Mouse (Mus musculus) midbrain, embryonic 11.5 days (tissue): ENCODE measurements around the gene Atp5g2. TPM values are rescaled to one million over a fixed set of nuclear protein-coding genes. Genes with fewer than 3 reads are reported as not detected.

Source experiments
- ATAC-seq: fragments of 200-750 bp; cut with Nextera tagmentation; 2 replicates; pipeline ENCODE4 v1.8.0; 2017; ENCODE audit warnings: moderate TSS enrichment, moderate library complexity; ENCODE audit not compliant: low FRiP score
- DNase-seq: peaks from one replicate; pipeline ENCODE4 v3.0.0; 2015; ENCODE audit warnings: low spot score; ENCODE audit errors: missing footprints
- H3K27ac ChIP-seq: fragments of 300-500 bp; sonication (generic); 2 replicates; pipeline ENCODE4 v1.5.1; 2014; ENCODE audit warnings: low read depth, low read length
- H3K27me3 ChIP-seq: fragments of 300-500 bp; sonication (generic); 2 replicates; pipeline ENCODE4 v1.6.1; 2014; ENCODE audit warnings: mild to moderate bottlenecking, low read length, moderate library complexity, mixed read lengths; ENCODE audit not compliant: control insufficient read depth, insufficient read depth
- H3K36me3 ChIP-seq: fragments of 300-500 bp; sonication (generic); 2 replicates; pipeline ENCODE4 v1.6.1; 2014; ENCODE audit warnings: mild to moderate bottlenecking, low read length, moderate library complexity, mixed read lengths; ENCODE audit not compliant: control insufficient read depth, insufficient read depth
- H3K4me1 ChIP-seq: fragments of 300-500 bp; sonication (generic); 2 replicates; pipeline ENCODE4 v1.6.1; 2014; ENCODE audit warnings: low read length; ENCODE audit not compliant: control insufficient read depth, insufficient read depth
- H3K4me2 ChIP-seq: fragments of 300-500 bp; sonication (generic); 2 replicates; pipeline ENCODE4 v1.6.1; 2014; ENCODE audit warnings: mild to moderate bottlenecking, moderate library complexity
- H3K4me3 ChIP-seq: fragments of 300-500 bp; sonication (generic); 2 replicates; pipeline ENCODE4 v1.5.1; 2014; ENCODE audit warnings: low read depth, low read length
- H3K9ac ChIP-seq: fragments of 300-500 bp; sonication (generic); 2 replicates; pipeline ENCODE4 v1.6.1; 2014; ENCODE audit warnings: low read length
- H3K9me3 ChIP-seq: fragments of 300-500 bp; sonication (generic); 2 replicates; pipeline ENCODE4 v1.6.1; 2016; ENCODE audit warnings: low read length; ENCODE audit not compliant: control insufficient read depth
- WGBS: fragments of 180-500 bp; shearing (Covaris S2); extraction: QIAGEN DNeasy Blood & Tissue Kit; methylation state at CpG from one replicate; pipeline ENCODE4 v1.1.7; 2014; 5-methylcytosine and 5-hydroxymethylcytosine counted together
- polyA plus RNA-seq: library from polyadenylated mRNA; unstranded; fragments of >200 nt; fragmentation: Nextera tagmentation; extraction: Ambion mirVana; gene quantifications from 2 replicates; pipeline ENCODE4 v1.2.1, GENCODE M21; 2014

Atp5g2 gene
- polyA plus RNA-seq, 1 experiment from 2014 or later = 67.4 TPM

- H3K4me3 ChIP-seq = no peak overlapping the region
- H3K36me3 ChIP-seq = no peaks in the 10 kb centered on the region
- H3K27ac ChIP-seq = no peak overlapping the region
- H3K27me3 ChIP-seq = peaks cover 54% of the 10 kb centered on the region
- H3K9me3 ChIP-seq = no peaks in the 10 kb centered on the region
- peak; percentile 97 for DNase-seq
- peak; percentile 12; the same call in 1 of the 2 replicates for ATAC-seq
- no peak overlapping the region for H3K9ac ChIP-seq
- no peak overlapping the region for H3K4me2 ChIP-seq
- H3K4me1 ChIP-seq = peaks cover 22% of the 10 kb centered on the region
- 3% methylated on average over 11 of the region's 11 CpGs for WGBS
Measured at GRCm38 (mm10) chr15:102698193-102698592, 26.0 kb upstream of the Atp5g2 start.

- Histone ChIP-seq H3K9ac (no peak overlapping the region), H3K4me3 (no peak overlapping the region), H3K27me3 (peaks cover 62% of the 10 kb centered on the region), H3K27ac (no peak overlapping the region), H3K4me2 (no peak overlapping the region), H3K9me3 (no peaks in the 10 kb centered on the region), H3K36me3 (no peaks in the 10 kb centered on the region), H3K4me1 (peaks cover 31% of the 10 kb centered on the region)
- no peak for DNase-seq
- no peak for ATAC-seq
- 54% methylated on average over 3 of the region's 3 CpGs for WGBS
Measured at GRCm38 (mm10) chr15:102696899-102697298, 24.7 kb upstream of the Atp5g2 start.

GRCm38 (mm10) chr15:102693600-102693999 is 21.4 kb upstream of the Atp5g2 start:
- Histone ChIP-seq H3K4me3 (peak overlapping the region; percentile 32; the same call in 1 of the 2 replicates), H3K9me3 (no peaks in the 10 kb centered on the region), H3K4me2 (peak overlapping the region; percentile 59), H3K9ac (no peak overlapping the region; the same call in 1 of the 2 replicates), H3K4me1 (peaks cover 20% of the 10 kb centered on the region), H3K36me3 (no peaks in the 10 kb centered on the region), H3K27me3 (peaks cover 72% of the 10 kb centered on the region), H3K27ac (no peak overlapping the region)
- under 1% methylated on average over 11 of the region's 11 CpGs for WGBS
- peak; percentile 12 for ATAC-seq
- peak; percentile 91 for DNase-seq

- H3K27me3 ChIP-seq = peaks cover 68% of the 10 kb centered on the region
- peak overlapping the region; percentile 32 for H3K4me3 ChIP-seq
- H3K9me3 ChIP-seq = no peaks in the 10 kb centered on the region
- H3K4me1 ChIP-seq = peaks cover 20% of the 10 kb centered on the region
- H3K27ac ChIP-seq = no peak overlapping the region; the same call in 1 of the 2 replicates
- H3K4me2 ChIP-seq = peak overlapping the region; percentile 59
- WGBS = under 1% methylated on average over 32 of the region's 32 CpGs
- no peaks in the 10 kb centered on the region for H3K36me3 ChIP-seq
- DNase-seq (peak; percentile 99), ATAC-seq (peak; percentile 93)
- H3K9ac ChIP-seq = peak overlapping the region; percentile 42
Measured at GRCm38 (mm10) chr15:102692991-102693411, 20.8 kb upstream of the Atp5g2 start.

GRCm38 (mm10) chr15:102692321-102692804 is 20.2 kb upstream of the Atp5g2 start:
- H3K4me2 ChIP-seq = peak overlapping the region; percentile 59
- peak; percentile 66 for ATAC-seq

GRCm38 (mm10) chr15:102685791-102686190 is 13.6 kb upstream of the Atp5g2 start:
- Histone ChIP-seq H3K4me1 (peaks cover 4% of the 10 kb centered on the region), H3K27ac (no peak overlapping the region), H3K4me3 (no peak overlapping the region), H3K4me2 (no peak overlapping the region), H3K9ac (no peak overlapping the region), H3K36me3 (no peaks in the 10 kb centered on the region), H3K9me3 (no peaks in the 10 kb centered on the region), H3K27me3 (peaks cover 6% of the 10 kb centered on the region; the same call in 1 of the 2 replicates)
- 10% methylated on average over 4 of the region's 4 CpGs for WGBS
- DNase-seq (no peak), ATAC-seq (no peak)

More at GRCm38 (mm10) chr15:102692321-102692804, 20.2 kb upstream of the Atp5g2 start:
- Histone ChIP-seq H3K4me3 (peak overlapping the region; percentile 32), H3K27me3 (peaks cover 61% of the 10 kb centered on the region), H3K9me3 (no peaks in the 10 kb centered on the region), H3K9ac (peak overlapping the region; percentile 42), H3K4me1 (peaks cover 20% of the 10 kb centered on the region), H3K36me3 (no peaks in the 10 kb centered on the region), H3K27ac (peak overlapping the region; percentile 36)
- under 1% methylated on average over 26 of the region's 26 CpGs for WGBS
- DNase-seq = peak; percentile 94

GRCm38 (mm10) chr15:102683670-102684069 is 11.5 kb upstream of the Atp5g2 start:
- Histone ChIP-seq H3K4me1 (peaks cover 4% of the 10 kb centered on the region), H3K9ac (no peak overlapping the region), H3K9me3 (no peaks in the 10 kb centered on the region), H3K36me3 (no peaks in the 10 kb centered on the region), H3K4me2 (no peak overlapping the region), H3K27me3 (no peaks in the 10 kb centered on the region; the same call in 1 of the 2 replicates), H3K4me3 (no peak overlapping the region), H3K27ac (no peak overlapping the region)
- WGBS = 18% methylated on average over 1 of the region's 1 CpGs
- ATAC-seq (peak; percentile 42; the same call in 1 of the 2 replicates), DNase-seq (peak; percentile 93)

- WGBS = 88% methylated on average over 2 of the region's 2 CpGs
- Histone ChIP-seq H3K4me3 (no peak overlapping the region), H3K9ac (no peak overlapping the region), H3K4me2 (no peak overlapping the region), H3K4me1 (peaks cover 16% of the 10 kb centered on the region), H3K27ac (no peak overlapping the region), H3K36me3 (no peaks in the 10 kb centered on the region), H3K9me3 (no peaks in the 10 kb centered on the region), H3K27me3 (no peaks in the 10 kb centered on the region)
- no peak for ATAC-seq
- no peak for DNase-seq
Measured at GRCm38 (mm10) chr15:102676345-102676744, 4.2 kb upstream of the Atp5g2 start.

GRCm38 (mm10) chr15:102673548-102673947 is 1.4 kb upstream of the Atp5g2 start:
- Histone ChIP-seq H3K27me3 (no peaks in the 10 kb centered on the region), H3K9me3 (no peaks in the 10 kb centered on the region), H3K27ac (peak overlapping the region; percentile 96), H3K4me3 (peak overlapping the region; percentile 5; the same call in 1 of the 2 replicates), H3K4me2 (peak overlapping the region; percentile 75), H3K4me1 (peaks cover 22% of the 10 kb centered on the region), H3K9ac (peak overlapping the region; percentile 89; the same call in 1 of the 2 replicates), H3K36me3 (no peaks in the 10 kb centered on the region)
- peak; percentile 93 for DNase-seq
- 2% methylated on average over 10 of the region's 10 CpGs for WGBS
- peak; percentile 59 for ATAC-seq
